Mouse (Mus musculus) retina, embryonic 14.5 days (tissue): ENCODE data around the gene Ncstn.
A peak's percentile ranks its signal among the peaks of the same experiment; 100 is the strongest.

Experiments used
- DNase-seq: peaks from one replicate; pipeline ENCODE4 v3.0.0-alpha.2; 2015; ENCODE audit warnings: low spot score

Gene Ncstn

DNA sequence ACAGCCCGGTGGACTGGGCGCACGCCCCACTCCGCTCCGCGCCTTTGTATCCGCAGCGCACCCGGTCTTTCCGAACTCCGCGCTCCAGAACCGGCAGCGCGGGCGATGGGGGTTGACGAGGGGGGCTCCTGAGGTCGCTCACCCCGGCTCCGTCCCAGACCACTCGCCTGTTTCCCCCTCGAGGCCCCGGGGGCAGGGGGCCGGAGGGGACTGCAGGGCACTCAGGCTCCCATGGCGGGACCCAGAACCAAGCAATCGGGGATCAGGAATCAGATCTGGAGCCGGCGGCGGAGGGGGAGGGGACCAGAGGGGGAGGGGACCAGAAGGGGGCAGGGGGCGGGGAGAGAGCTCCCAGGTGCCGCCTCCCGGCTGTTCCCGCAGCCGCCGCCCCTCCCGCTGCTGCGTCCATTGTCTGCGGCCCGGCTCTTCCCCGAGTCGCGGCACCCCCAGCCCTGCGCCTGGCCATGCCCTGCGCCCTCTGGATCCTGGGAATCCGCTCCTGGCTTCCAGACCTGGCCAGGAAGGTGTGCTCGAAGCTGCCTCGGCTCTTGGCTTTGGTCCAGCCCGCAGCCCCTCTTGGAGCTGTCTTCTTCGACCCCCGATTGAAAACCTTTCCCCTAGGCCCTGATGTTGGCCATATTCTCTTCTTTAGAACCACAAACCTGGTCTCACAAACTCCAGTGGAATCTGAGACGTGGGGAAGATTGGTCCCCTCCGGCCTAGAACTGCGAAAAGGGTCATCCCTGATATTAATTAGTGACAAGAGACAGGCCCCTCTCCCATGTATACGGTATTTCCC lies 55.4 kb downstream of the Ncstn start:
- DNase-seq = peak; percentile 96

DNA sequence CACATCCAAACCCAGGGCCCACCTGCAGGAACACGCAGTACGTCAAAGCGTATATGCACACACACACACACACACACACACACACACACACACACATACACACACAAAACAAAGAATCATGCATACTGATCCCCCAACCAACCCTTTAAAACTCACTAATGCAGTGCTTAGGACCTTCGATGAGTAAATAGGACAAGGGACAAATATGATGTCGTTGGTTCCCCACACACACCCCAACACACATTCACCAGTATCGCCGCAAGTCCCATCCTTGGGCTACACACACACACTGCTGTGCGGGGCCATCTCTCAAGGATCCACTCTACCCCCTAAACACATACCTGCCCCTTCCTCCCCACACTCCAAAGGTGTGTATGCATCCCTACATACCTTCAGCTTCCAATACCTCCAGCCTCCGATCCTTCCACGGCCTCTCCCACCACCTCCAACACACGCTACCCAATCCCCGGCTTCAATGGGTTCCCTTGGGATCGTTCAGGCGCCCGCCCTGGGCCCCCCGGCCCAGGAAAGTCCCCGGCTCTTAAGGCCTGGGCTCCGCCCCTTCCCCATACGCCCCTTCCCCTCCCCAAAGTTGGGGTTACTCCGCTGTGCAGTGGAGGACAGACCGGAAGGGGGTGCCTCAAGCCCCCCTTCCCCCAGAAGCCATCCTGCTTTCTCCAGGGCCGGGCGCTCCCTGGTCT lies 56.2 kb downstream of the Ncstn start:
- peak; percentile 71 for DNase-seq

DNA sequence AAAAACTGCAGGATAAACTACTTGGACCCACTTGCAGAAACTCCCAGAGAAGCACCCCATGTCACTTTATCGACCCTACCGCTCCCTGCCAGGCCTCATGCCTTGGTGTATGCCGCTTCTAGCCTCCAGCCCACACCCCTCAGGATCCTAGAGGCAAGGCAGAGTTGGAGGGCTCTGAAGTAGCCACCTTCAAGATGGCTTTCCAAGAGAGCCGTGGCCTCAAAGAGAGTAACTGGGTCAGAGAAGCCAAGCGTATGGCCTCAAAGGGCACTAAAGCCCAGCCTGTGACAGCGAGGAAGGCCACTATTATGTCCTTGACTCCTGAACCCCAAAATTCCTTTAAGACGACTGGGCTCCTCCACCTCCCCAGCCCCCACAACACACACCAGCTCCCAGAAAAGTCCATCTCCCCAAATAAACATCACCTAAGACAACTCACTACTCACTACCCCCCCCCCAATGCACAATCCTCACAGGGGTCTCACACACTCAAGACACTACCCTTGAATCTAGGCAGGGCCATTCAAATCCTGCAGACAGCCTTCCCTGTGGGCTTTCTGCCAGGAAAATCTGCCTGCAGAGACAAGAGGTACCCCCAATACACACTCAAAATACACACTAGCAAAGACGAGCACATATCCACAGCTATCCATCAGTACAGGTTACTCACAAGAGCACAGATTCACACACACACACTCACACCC lies 57.2 kb downstream of the Ncstn start:
- no peak for DNase-seq

DNA sequence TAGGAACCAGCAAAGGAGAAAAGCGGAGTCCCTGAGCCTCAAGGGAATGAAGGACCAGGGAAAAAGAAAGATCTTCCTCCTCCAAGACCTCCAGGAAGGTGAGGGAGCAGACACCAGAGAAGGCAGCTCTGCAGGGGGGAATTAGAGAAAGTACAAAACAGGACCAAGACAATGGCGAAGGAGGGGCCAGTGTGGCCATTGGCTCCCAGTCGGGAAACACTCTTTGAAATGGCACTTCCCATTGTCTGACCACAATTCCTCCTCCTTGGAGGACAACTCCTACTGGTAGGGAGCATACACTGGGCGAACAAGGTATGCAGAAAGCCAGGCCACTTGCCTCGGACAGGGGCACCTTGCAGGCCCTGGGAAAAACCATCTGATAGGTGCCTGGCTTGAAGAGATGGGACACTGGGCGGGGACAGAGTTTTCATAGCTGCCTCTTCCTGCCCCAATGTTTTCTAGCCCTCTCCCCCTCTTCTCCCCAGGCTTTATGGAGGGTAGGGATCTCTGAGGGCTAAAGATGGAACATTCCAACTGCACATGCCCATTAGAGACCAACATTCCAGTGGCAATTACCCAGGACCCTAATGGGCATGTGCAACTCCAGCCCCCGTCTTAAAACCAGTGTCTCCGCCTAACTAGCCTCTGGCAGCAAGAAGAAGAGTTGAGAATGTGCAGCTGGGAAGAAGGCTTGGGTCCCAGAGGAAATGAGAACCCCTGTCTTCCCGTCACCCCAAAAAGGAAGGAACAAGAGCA lies 58.3 kb downstream of the Ncstn start:
- DNase-seq = peak; percentile 49

DNA sequence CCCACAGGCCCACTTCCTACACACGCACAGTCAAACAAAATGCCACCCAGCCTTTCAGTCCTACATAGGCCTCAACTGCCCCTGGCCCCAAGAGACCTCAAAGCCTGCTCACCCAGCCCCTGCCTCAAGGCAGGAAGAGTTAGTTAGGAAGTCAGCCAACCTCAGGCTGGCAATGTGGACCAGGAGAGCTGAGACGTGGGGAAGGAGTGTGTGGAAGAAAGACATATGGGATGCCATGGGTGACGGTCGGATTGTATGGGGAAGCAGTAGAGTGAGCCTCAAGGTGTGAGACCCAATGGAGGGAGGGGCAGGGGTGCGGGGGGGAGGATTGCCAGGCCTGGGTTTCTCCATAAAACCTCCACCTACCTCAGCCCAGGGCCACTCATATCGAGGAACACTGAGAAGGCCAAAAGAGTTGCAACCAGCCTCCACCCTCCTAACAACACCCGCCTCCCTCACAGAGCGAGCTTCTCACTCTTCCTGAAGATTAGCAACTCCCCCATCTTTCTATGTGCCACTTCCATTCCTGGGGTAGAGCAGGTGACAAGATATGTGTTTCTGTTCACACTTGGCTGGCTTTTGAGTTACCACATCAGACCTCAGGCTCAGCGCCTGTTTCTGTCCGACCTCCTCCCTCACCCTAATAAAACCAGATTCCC lies 62.6 kb downstream of the Ncstn start:
- DNase-seq = no peak

DNA sequence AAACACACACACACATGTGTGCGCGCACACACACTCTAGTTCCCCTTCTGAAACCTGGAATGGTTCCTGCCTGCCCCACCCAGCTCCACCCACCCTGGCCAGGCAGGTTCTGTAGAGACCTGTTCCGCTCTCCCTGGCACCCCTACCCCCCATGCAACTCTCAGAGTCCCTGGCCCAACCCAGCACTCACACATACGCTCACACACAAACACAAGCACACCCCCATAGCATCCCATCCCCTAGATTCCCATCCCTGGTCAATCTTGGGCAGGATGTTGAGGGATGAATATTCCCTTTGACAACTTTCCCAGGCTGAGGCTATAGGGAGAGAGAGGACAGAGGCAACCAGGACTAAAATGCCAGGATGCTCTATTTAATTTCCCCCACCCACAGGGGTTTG lies 63.3 kb downstream of the Ncstn start:
- no peak for DNase-seq

DNA sequence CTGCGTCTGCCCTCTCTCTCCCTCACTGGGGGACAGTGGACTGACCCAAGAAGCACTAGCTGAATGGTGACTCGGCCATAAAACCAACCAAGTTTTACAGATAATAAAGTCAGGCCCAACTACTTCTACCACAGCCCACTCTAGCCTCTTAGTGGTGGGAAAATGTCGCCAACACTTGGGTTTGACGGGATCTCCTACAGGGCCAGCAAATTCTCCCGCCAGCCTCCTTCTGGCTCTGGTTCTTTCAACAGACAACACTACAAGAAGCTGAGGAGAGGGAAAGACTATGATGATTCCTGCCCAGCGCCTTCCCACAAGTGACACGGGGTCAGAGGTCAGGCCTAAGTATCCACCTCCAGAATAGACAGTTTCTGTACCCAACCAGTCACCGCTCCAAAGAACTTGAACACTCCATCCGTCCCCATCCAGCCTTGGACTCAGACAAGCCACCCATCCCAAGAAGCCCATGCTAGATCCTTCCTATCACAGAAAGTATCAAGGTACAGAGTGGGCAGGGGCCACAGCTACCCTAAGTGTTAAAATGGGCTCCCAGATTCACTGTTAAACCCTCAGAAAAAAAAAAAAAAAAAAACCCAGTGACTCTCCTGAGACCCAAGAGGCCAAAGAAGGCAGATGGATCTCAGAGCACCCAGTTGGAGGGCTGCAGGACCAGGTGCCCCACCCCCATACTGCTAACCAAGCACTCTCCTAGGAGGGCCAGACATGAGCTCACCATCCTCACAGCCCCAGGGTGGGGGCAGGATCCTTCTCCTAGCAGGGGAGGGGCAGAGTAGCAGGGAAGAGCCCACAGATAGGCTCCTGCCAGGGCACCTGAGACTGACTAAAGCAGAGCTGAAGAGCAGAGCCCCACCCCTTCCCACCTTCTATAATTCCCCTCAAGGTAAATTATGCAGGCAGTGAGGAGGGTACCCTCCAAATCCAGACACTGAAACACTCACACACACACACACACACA lies 64.0 kb downstream of the Ncstn start:
- DNase-seq = no peak

DNA sequence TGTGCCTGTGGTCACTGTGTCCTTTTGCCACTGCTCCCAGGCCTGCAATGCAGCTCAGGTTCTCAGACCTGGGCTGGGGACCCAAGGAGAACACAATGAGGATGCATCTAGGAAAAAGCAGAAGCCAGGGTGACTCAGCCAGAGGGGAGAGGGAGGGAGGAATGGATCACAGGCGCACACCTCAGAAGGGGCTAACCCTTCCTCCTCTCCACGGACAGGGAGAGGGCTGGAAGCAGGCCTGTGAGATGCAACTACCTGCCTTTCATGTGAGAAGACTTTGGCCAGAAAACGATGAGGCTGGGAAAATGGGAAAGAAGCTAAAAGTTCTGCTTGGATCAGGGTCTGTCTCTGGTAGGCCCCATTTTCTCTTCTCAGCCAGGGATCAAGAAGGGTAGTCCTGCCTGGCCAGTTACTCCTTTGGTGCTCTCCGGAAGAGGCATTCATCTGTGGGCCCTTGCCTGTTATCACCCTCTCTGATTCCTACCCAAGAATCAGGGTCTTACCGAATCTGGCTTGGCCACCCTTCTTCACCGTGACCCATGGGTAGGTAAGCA lies 65.0 kb downstream of the Ncstn start:
- DNase-seq = no peak

DNA sequence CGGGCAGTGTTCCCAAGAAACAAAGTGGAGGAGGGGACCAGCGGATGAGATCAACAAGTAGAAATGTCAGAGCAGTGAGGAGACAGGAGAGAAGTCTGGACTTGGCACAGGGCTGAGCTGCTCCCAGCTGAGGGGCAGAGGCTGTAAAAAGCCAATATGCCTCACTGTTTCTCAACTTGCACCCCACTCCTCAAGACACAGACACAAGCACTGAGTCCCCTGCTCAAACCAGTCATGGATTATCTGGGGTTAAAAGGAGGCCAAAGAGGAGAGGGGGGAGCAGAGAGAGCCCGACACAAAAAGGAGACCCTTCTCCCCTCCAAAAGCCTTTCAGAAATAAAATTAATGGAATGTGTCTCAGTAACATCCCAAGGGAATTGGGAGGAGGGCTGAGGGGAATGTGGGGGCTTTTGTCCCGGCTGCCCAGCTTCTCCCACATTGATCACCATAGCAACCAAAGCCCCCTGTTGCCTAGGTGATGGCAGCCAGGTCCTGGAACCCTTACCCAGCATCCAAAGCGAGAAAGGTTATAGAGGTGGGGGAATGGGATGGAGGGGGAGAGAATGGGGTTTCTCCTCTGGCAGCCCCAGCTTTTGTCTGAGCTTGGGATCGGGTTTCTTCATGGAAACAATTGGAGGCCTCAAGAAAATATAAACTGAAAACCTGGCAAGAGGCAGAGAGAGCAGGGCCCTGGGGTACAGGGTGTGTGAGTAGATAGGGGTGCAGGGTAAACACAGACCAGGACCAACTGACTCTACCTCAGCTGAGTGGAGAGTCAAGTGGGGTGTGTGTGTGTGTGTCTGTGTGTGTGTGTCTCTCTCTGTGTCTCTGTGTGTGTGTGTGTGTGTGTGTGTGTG lies 65.7 kb downstream of the Ncstn start:
- peak; percentile 83 for DNase-seq

DNA sequence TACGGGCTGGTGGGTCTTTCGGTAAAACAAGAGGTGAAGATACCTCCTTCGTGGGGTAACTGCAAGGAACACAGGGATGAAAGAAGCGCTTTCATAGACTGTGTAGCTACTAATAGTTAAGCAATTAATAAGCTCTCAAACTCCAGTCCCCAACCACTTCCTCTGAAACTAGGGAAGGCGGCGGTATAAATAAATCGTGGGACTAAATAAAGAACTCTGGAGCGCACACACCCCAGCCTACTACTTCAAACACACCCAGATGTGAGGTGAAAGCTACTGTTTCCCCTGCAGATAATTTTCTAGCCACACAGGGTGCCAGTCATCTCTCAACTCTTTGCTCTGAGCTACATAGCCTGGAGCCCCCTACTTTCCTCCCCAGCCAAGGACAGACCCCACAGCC lies 66.6 kb downstream of the Ncstn start:
- no peak for DNase-seq
